Mouse (Mus musculus): Measurements from ENCODE around the gene Sfrp2. TPM values are rescaled to one million over a fixed set of nuclear protein-coding genes. Genes with fewer than 3 reads are reported as not detected.

Sfrp2 gene
- 27.7 and 28.5 TPM in 2 replicates for polyA plus RNA-seq (2012; rRNA removed)

GRCm38 (mm10) chr3:83765871-83766725 is at the start of gene Sfrp2:
Gene Sfrp2 (plus strand): TSS chr3:83766321.

Other genes starting within 250 kb of the Sfrp2 start
- 0.47 and 0.52 TPM in 2 replicates for gene Tlr2, start 75.4 kb downstream of the Sfrp2 start, polyA plus RNA-seq (2012; rRNA removed)

Data from central nervous system, embryonic 18 days (tissue).